Mouse (Mus musculus) kidney, postnatal 4 days (tissue): ENCODE results near the gene Rpusd4.
A peak's percentile ranks its signal among the peaks of the same experiment; 100 is the strongest.

Source experiments
- DNase-seq, 2 experiments: peaks; one replicate each; pipeline ENCODE4 v3.0.0; 2021; ENCODE audit warnings: mixed read lengths in 2 of 2

The Rpusd4 gene

DNA sequence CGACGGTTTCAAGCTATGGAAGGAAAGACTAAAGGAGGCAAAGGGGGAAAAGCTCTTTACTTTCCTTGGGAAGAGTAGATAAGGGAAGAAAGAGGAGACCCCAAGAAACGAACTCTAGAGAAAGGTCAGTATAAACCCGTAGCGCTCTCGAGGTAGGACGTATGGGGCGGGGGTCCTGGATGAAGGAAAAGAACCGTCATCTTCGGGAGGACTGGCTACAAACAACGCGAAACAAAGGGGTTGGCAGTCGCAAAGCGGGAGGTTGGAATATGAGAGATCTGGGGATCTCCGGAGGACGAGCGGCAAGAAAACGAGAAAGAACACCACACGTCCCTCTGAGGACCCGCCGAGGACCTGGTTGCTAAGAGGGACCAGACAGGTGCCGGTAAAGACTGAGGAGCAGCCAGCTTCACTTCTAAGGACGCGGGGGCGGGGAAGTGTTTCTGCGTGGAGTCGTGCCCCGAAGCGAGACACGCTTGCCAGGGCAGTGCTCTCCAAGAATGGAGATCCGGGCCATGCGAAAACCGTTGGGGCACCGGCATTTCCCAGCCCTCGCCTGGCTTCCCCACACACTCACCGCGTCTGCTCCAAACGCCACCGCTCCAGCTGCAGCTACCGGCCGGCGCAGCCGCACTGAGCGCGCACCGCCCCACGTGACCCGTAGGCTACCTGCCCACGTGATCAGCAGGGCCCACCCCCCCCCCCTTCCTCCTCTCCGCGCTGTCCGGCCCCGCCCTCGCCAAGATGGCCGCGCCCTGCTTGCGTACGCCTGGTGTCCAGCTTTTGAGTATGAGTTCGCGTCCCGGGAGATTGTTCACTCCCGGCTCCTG lies at the start of gene Rpusd4, which contains the start of gene Fam118b:
Gene Rpusd4 (plus strand): TSS at position 720 of the 830 bp plus-strand sequence.
Gene Fam118b (minus strand): TSS at position 660 of the 830 bp plus-strand sequence.
- peak; percentile 94 to 97 for DNase-seq

DNA sequence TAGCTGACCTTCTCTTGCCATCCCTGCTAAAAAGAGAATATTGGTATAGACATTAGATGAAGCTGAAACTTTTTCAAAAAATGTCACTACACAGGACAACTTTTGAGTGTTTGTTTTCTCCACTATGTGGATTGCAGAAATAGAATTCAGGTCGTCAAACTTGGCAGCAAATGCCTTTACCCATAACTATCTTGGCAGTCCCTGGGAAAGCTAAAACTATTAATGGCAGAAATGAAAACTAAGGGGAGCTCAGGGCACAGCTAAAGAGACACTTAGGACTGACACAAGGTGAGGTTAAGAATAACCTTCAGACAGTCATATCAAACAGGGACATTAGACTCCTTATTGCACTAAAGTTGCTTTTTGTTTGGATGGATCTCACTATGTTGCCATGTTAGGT lies 49.7 kb upstream of the Rpusd4 start:
- no peak for DNase-seq

DNA sequence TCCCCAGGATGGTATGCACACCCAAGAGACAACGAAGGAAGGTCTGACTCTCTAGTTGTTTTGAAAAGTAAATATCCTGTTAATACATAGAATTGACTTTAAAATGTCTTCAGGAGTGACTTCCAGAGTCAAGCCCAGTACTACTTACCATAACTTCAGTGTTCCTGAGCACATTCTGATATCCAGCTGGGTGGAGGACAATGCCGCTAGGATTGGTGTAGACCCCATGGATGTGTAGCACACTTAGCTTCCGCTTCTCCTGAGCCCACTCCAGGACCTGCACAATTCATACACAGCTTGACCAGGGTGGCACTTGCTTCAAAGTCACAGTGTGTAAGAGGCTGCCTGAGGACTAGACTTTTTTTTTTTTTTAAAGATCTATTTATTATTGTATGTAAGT lies 44.2 kb upstream of the Rpusd4 start:
- no peak for DNase-seq

DNA sequence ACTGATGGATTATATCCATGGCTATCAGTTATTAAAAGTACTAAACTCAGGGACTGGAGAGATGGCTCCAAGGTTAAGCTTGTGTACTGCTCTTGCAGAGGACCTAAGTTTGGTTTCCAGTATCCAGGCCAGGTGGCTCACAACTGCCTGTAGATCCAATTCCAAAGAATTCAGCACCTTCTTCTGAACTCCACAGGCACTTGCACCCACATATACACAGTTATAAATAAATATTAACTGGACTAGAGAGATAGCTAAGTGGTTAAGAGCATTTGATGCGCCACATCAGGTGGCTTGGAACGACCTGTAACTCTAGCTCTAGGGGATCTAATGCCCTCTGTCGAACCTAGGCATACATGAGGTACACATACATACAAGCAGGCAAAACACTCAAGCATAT lies 39.0 kb upstream of the Rpusd4 start:
- DNase-seq: no peak

DNA sequence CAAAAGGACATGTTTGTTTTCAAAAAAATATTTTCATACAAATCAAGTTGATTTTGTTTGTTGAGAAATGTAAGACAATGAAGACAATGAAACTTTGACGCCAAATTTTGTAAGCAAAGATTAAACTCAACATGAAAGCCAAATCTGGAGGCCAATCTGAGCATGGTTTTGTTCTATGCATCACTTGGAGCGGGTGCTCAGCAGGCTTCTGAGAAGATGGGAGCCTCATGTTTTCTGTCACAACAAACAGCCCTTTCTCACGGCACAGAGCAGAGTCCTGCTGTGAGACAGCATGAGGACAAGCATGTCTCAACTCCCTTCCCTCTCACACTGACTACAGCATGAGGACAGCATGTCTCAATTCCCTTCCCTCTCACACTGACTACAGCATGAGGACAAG lies 31.7 kb upstream of the Rpusd4 start:
- DNase-seq: no peak

DNA sequence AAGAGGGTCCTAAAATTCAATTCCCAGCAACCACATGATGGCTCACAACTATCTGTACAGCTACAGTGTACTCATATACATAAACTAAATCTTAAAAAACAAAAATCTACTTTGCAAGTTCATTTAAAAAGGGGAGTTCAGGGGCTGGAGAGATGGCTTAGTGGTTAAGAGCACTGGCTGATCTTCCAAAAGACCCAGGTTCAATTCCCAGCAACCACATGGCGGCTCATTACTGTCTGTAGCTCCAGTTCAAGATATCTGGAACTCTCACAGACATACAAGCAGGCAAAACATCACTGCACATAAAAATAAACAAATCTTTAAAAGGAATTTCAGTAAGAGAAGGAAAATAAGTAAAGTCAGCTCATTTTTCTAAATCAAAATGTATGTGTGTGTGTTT lies 29.3 kb upstream of the Rpusd4 start:
- DNase-seq: no peak

DNA sequence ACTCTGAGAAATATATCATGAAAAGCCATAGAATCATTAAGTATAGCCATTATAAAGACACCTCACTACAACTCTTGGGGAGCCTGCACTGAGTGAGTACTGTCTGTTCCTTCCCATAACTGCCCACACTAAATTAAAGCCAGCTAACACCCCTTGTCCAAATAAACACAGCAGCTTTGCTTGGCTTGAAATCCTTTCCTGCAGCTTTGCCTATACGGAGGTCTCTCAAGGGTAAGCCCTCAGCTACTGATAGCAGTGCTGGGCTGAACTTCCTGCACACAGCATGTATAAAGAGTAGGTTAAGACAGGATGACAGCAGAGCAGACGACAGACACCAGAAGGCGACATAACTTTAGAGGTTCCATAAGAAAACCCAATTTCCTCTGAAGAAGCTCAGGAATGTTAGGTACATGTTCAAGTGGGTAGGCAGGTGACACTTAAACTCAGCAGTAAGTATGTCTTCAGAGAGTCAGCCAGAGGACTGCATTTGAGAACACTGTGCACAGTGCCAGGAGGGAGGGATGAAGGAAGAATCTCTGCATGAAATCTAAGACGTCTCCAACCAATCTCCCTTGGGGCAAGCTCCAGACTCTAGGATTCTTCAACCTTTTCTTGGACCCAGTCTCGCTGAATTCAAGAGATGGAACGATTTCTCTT lies 28.6 kb upstream of the Rpusd4 start:
- no peak for DNase-seq

DNA sequence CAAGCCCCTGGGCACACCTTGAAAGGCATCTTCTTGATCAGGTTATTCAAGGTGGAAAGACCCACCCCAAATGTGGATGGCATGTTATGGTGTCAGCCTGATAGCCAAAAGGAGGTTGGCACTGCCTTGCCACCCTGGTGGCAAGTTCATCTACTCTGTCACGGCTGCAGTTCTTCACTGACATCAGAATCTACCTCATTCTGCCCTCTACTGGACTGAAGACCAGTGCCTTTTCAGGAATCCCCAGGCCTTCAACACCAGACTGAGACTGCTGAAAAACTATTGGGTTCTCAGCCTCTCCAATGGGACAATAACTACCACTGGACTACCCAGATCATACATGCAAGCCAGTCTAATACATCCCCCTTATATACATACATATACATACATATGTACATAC lies 27.9 kb upstream of the Rpusd4 start:
- DNase-seq: no peak

DNA sequence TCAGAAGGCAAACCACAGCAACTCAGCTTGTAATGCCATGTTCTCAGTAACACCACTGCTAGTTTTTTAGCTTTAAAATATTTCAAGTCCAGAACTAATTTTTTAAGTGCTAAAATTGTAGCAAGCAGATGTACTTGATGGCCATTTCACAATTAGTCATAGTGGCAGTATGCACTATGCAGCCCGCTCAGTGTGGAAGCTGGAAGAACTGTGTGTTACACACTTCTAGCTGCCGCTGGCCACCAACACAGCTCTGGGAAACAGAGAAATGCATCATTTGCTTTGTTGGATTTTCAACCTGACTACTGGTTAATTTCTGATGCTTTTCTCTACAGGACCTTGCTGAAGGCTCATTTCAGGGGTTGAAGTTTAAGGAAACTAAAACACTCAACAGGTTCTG lies 20.3 kb upstream of the Rpusd4 start:
- no peak for DNase-seq

DNA sequence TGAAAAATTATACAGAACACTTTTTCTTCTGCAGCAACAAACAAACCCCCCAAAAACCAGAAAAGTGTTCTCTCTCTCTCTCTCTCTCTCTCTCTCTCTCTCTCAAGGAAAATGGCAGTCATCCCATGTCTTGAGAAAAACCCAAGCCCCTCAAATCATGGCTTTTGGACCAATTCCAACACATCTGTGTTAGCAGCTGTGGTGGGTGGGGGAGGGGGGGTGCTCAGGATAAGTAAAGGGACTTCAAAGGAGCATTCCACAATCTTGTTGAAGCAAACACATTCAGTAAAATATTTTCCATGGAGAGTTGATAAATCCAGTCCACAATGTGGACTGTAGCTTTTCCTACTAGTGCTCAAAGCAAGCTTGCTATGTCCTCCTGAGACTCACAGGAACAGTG lies 18.2 kb upstream of the Rpusd4 start:
- DNase-seq: no peak

DNA sequence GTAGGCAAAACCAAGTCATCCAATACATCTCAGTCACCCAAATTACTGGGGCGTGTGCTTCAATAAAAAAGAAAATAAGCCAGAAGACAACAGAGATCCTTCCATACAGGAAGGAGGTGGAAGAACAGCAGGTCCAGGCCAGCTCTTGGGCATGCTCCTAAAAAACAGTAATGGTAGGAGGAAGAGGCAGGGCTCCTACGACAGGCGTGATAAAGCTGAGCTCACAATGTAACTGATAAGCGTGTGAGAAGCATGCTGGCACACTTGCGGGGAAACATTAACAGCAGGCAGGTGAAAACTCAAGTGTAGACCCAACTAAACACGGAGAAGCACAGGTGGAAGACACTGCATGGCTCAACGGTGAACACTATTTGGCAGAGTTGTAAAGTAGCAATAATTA lies 10.3 kb upstream of the Rpusd4 start:
- DNase-seq: no peak

DNA sequence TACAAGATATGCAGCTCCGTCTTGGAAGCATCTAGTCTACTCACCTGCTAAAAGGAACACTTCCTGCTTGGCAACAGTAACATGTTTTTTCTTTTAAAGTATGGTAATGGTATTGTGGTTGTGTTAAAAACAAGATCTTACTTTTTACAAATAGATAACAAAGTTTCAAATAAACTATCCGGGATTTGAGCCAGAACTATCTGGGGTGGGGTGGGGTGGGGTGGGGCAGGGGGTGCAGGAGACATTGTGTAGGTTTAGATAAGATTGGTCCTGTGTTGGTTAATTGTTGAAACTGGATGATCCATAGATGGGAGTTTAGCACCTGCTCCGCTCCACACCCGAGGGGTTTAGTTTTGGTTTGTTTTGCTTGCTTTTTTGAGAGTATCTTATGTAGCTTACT lies 5.2 kb upstream of the Rpusd4 start:
- DNase-seq: no peak

DNA sequence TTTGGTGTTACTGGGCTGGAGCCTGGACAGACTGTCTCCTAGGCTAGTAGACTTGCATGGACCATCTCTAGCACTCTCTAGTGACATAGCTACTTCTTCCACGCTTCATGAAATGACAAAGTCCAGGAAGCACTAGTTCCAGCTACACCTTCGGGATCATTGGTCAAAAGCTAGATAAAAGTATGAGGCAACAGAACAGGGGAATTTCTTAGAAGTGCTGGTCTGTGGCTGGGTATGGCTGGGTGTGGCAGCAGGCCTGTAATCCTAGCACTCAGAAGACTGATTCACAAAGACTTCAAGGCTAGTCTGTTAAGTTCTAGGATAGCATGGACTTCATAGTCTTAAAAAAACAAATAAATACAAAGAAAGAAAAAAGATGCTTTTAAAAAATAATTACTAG lies 4.2 kb upstream of the Rpusd4 start:
- no peak for DNase-seq

DNA sequence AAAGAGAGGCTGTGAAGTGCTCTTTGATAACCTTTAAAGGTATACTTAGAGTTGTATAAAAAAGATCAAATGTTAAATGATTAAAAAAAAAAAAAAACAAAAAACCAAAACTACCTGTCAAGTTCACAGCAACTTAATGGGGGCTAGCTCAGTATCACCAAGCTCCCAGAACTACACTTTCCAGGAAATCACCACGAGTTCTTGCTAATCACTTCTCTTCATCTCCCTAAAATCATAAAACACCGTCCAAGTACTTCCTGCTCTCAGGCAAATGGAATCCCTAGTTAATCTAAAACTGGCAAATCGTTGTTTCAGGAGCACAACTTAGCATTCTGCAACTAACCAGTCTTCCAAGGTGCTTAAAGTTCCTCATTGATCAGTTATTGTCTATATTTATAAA lies 3.2 kb upstream of the Rpusd4 start:
- DNase-seq: no peak

DNA sequence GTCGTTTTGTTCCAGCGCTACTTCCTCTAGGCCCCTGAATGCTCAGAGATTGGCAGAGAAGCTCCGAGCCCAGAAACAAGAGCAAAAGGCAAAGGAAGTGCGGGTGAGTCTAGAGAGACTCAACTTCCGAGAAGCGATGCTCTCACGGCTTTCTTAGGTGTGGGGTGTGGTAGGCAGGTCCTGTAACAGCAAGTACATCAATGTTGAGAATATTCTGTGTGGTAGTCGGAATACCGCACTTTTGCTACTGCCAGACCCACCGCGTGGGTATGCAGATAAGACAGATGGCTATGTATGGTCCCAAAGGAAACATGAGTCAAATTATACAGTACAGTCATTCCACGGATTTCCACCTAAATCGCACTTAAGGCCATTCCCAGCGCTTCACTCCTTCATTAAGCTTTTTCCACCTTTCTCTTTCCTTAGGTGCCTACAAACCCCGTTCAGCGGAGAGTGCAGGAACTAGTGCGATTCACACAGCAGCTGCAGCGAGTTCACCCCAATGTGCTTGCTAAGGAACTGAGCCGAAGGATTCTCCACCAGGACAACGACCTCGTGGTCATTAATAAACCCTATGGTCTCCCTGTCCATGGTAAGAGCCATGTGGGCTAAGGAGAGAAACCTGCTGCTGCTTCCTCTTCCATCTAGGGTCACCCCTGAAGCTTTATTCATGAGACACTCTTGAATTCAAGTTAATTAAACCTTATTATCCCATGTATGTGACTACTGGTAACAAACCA lies 481 bp downstream of the Rpusd4 start:
- peak in 1 of 2 experiments; percentile 16 for DNase-seq

DNA sequence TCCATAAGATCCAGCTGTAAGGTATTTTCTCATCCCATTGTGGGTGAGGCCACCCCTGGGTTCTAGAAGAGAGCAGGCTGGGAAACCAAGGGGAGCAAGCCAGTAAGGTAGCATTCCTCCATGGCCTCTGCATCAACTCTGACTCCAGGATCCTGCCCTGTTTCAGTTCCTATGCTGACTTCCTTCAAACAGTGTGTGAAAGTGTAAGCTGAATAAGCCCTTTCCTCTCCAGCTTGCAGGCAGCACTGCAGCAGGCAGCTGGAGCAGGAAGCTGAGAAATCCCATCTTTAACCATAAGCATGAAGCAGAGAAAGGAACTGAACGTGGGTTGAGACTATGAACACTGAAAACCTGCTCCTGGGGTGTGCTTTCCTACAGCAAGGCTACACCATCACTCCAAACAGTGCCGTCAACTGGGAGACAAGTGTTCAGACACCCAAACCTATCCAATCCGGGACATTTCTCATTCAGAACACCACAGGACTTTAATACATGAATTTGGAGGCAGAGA lies 10.2 kb downstream of the Rpusd4 start:
- no peak for DNase-seq

DNA sequence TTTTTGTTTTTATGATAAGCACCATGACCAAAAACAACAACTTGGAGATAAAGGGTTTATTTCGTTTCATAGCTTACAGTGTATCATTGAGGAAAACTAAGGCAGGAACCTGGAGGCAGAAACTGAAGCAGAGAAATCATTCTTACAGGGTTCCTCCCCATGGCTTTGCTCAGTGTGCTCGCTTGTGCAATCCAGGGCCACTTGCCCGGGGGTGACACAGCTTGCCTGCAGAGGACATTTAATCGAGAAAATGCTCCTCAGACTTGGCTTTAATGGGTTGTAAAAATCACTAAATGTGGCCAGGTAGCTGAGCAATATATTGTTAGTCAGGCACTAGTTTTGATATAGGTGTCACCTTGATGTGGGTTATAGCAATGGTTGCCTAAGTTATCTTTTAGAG lies 10.8 kb downstream of the Rpusd4 start:
- DNase-seq: no peak

DNA sequence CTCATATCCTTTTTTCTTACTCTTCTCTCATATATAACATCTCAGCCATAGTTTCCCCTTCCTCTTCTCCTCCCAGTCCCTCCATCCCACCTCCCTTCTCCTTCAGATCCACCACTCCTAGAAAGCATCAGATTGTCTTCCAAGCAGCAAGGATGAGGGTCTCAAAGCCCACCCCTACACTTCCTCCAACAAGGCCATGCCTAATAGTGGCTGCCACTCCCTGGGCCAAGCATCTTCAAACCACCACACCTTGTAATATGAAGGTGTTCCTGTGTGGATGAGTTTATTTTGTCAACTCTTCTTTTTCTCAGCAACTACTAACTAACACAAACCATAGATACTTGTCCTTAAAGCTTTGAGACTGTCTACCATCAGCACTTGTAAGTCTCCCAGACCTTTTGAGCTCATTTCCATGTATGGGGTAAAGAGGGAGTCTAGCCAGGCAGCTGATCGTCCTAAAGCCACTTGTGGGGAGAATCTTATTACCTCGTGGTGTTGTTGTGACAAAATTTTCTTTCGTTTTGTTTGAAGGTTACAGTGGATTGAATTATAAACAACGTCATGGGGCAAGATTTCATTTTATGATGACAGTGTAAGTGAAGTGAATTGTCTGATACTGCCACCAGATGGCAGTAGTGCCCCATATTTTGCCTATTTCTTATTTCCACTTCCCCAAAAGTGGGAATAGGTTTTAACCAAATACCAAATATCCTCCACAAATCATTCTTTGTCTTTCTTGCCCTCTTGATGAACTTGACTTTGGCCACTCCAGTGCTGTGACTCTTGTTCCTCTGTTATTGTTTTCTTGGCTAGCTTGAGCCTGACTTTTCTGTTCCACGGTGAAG lies 14.6 kb downstream of the Rpusd4 start:
- peak; percentile 60 to 70 for DNase-seq

DNA sequence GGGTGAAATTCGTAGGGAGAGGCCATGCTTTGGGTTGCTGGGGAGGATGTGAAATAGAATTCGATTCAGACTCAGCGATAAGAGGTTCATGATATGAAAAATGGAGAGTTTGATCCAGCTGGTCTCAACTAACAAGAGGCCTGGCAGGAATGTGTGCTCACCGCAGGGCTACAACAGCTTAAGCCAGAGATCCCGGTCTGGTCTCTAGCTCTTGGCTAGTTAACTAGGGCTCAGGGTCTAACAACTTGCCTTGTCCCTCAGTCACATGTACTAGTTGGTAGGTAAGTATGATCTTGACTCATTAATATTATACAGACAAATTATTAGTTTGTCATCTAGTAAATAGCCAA lies 15.2 kb downstream of the Rpusd4 start:
- DNase-seq: no peak

DNA sequence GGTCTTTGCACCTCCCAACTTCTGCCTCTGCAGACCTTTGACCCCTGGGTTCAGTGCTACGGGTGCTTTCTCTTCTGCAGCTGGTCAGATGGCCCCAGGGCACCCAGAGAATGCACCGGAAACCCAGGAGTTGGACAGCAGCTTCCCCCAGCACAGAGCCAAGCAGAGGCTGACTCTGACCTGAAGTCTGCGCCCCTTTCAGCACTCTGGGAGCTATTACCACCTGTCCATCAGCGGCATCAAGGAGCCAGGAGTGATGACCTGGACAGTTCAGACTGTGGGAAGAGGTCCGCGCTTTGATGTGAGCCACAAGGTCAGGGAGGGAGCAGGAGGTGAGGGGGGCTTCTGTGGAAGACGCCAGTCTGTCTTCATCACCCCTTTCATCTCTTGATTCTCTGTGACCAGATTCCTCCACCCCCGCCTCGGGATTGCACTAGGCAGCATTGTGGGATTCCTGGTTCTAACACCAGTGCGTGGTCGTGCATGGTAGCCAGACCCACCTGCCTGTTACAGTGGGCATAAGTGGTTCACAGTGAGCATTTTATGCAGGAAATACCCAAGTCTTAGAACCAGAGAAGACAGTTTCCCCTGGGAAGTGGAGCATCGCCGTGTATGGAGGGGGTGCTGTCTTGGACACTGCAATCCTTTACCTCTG lies 15.9 kb downstream of the Rpusd4 start:
- DNase-seq: peak; percentile 8 to 22

DNA sequence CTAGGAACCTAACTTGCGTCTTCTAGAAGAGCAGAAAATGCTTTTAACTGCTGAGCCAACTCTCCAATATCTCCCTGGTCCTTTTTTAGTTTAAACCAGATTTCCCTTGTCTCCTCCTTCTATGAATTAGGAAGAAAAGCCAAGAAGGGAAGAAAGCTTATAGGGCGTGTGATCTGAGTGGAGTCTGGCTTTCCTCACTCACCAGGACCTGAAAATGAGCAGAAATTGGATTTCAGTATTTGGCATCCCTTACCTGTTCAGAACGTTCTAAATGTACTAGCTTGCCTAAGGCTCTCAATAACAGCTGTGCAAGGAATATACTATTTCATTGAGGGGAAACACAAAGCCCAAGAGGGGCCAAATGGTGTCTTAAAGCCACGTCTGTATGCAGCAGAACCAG lies 16.7 kb downstream of the Rpusd4 start:
- DNase-seq: no peak

DNA sequence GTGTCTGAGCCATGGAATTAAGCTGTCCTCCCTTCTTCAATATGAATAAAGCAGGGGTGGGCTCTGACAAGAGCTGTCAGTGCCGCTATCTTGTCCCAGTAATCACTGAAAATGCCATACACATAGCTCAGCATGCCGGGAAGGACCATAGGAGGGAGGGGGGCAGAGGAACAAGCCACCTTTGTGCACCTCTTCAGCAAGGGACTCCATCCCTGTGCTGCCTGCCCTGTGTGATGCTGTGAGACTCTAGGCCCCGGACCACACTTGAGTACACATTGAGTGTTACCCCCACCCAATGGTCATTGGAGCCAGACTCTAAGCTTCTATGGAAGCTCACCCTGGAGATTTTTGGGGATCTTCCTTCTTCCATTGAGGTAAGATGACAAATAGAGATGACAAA lies 18.7 kb downstream of the Rpusd4 start:
- DNase-seq: no peak
